Mouse (Mus musculus): Measurements from ENCODE around the gene Wnk4. TPM values are rescaled to one million over a fixed set of nuclear protein-coding genes. Genes with fewer than 3 reads are reported as not detected.

Gene Wnk4
- total RNA-seq (2023) = 1.9 and 2.3 TPM in 2 replicates

GRCm38 (mm10) chr11:101259948-101260825, at the start of gene Wnk4:
Gene Wnk4 (plus strand): TSS chr11:101260567.

GRCm38 (mm10) chr11:101226065-101226701, 34.2 kb upstream of the Wnk4 start, which contains the start of gene Ezh1:
Gene Ezh1 (minus strand): TSS chr11:101226463.

GRCm38 (mm10) chr11:101245855-101246701, 14.3 kb upstream of the Wnk4 start, which contains the start of gene Ramp2:
Gene Ramp2 (plus strand): TSS chr11:101246028.

GRCm38 (mm10) chr11:101253613-101254389, 6.6 kb upstream of the Wnk4 start, which contains the start of gene Vps25:
Gene Vps25 (plus strand): TSS chr11:101253707.

GRCm38 (mm10) chr11:101278223-101279192, 18.1 kb downstream of the Wnk4 start, which contains the start of the genes Cntd1 and Coa3:
Gene Cntd1 (plus strand): TSS chr11:101279012.
Gene Coa3 (minus strand): TSS chr11:101279114.

GRCm38 (mm10) chr11:101302004-101302798, 41.8 kb downstream of the Wnk4 start, which contains the start of gene Becn1:
Gene Becn1 (minus strand): TSS chr11:101302286.

GRCm38 (mm10) chr11:101315665-101316500, 55.5 kb downstream of the Wnk4 start, which contains the start of gene Psme3:
Gene Psme3 (plus strand): TSS chr11:101316213.

GRCm38 (mm10) chr11:101324763-101325162, 64.4 kb downstream of the Wnk4 start, which contains the start of gene Aoc2:
Gene Aoc2 (plus strand): TSS chr11:101325063.

Other genes with a start within 250 kb of the Wnk4 start
- gene Naglu, start 190.6 kb upstream of the Wnk4 start, total RNA-seq (2023) = 6.4 and 8.0 TPM in 2 replicates
- gene Hsd17b1, start 182.2 kb upstream of the Wnk4 start, total RNA-seq (2023) = 1.2 and 1.9 TPM in 2 replicates
- 9.2 and 9.9 TPM in 2 replicates for gene Coasy, start 178.0 kb upstream of the Wnk4 start, total RNA-seq (2023)
- gene Mlx, start 173.3 kb upstream of the Wnk4 start, total RNA-seq (2023) = 34.2 and 43.5 TPM in 2 replicates
- gene Psmc3ip, start 165.1 kb upstream of the Wnk4 start, total RNA-seq (2023) = 3.6 and 3.7 TPM in 2 replicates
- gene Retreg3, start 140.7 kb upstream of the Wnk4 start, total RNA-seq (2023) = 24.0 and 28.6 TPM in 2 replicates
- 9.6 and 12.6 TPM in 2 replicates for gene Tubg1, start 140.6 kb upstream of the Wnk4 start, total RNA-seq (2023)
- gene Tubg2, start 104.7 kb upstream of the Wnk4 start, total RNA-seq (2023) = 0.59 and 1.2 TPM in 2 replicates
- gene Cntnap1, start 90.0 kb upstream of the Wnk4 start, total RNA-seq (2023) = 0.66 TPM in 2 replicates
- 1.9 and 2.7 TPM in 2 replicates for gene Plekhh3, start 89.2 kb upstream of the Wnk4 start, total RNA-seq (2023)
- gene Ccr10, start 85.1 kb upstream of the Wnk4 start, total RNA-seq (2023) = 0.29 and 0.63 TPM in 2 replicates
- 36.3 and 45.9 TPM in 2 replicates for gene Ezh1, start 34.1 kb upstream of the Wnk4 start, total RNA-seq (2023)
- 0.41 TPM in 1 of 2 replicates, not detected in the other for gene Ramp2, start 14.5 kb upstream of the Wnk4 start, total RNA-seq (2023)
- gene Vps25, start 6.9 kb upstream of the Wnk4 start, total RNA-seq (2023) = 63.2 and 66.1 TPM in 2 replicates
- gene Cntd1, start 18.4 kb downstream of the Wnk4 start, total RNA-seq (2023) = 0.32 and 0.43 TPM in 2 replicates
- gene Coa3, start 18.5 kb downstream of the Wnk4 start, total RNA-seq (2023) = 25.3 and 30.8 TPM in 2 replicates
- gene Becn1, start 41.7 kb downstream of the Wnk4 start, total RNA-seq (2023) = 150 and 240 TPM in 2 replicates
- 59.9 and 64.2 TPM in 2 replicates for gene Psme3, start 55.6 kb downstream of the Wnk4 start, total RNA-seq (2023)
- gene Aoc2, start 64.5 kb downstream of the Wnk4 start, total RNA-seq (2023) = 2.7 and 4.6 TPM in 2 replicates
- not detected in 2 replicates for gene Aoc3, start 70.0 kb downstream of the Wnk4 start, total RNA-seq (2023)
- not detected in 2 replicates for gene G6pc, start 107.0 kb downstream of the Wnk4 start, total RNA-seq (2023)
- 12.1 and 12.4 TPM in 2 replicates for gene Aarsd1, start 157.0 kb downstream of the Wnk4 start, total RNA-seq (2023)
- 0.43 TPM in 1 of 2 replicates, not detected in the other for gene Gm27029, start 164.2 kb downstream of the Wnk4 start, total RNA-seq (2023)
- gene Rundc1, start 164.5 kb downstream of the Wnk4 start, total RNA-seq (2023) = 10.3 and 14.3 TPM in 2 replicates
- 0.60 and 0.98 TPM in 2 replicates for gene Ptges3l, start 164.8 kb downstream of the Wnk4 start, total RNA-seq (2023)
- gene Rpl27, start 181.7 kb downstream of the Wnk4 start, total RNA-seq (2023) = 37.3 and 45.6 TPM in 2 replicates
- gene Ifi35, start 187.8 kb downstream of the Wnk4 start, total RNA-seq (2023) = 23.6 and 24.5 TPM in 2 replicates
- 0.32 and 0.66 TPM in 2 replicates for gene Rnd2, start 204.4 kb downstream of the Wnk4 start, total RNA-seq (2023)
- 16.5 and 19.8 TPM in 2 replicates for gene Vat1, start 205.7 kb downstream of the Wnk4 start, total RNA-seq (2023)